Mouse (Mus musculus) limb, embryonic 14.5 days (tissue): ENCODE results near the gene Vps33b. TPM values are rescaled to one million over a fixed set of nuclear protein-coding genes. Genes with fewer than 3 reads are reported as not detected.

Experiments
- ATAC-seq: fragments of 200-750 bp; cut with Nextera tagmentation; 2 replicates; pipeline ENCODE4 v1.8.0; 2017; ENCODE audit warnings: low read depth, moderate number of reproducible peaks, moderate TSS enrichment; ENCODE audit not compliant: low FRiP score
- DNase-seq: peaks from one replicate; pipeline ENCODE4 v3.0.0-alpha.2; 2015; ENCODE audit warnings: low spot score
- H3K27ac ChIP-seq: fragments of 300-500 bp; sonication (generic); replicated peaks from 2 replicates; pipeline ENCODE4 v1.5.1; 2014; ENCODE audit warnings: low read depth, mild to moderate bottlenecking, low read length, moderate library complexity, mixed read lengths
- H3K27me3 ChIP-seq: fragments of 300-500 bp; sonication (generic); 2 replicates; pipeline ENCODE4 v1.6.1; 2014; ENCODE audit warnings: low read length, mixed read lengths; ENCODE audit not compliant: control insufficient read depth, insufficient read depth
- H3K36me3 ChIP-seq: fragments of 300-500 bp; sonication (generic); 2 replicates; pipeline ENCODE4 v1.6.1; 2014; ENCODE audit warnings: mild to moderate bottlenecking, low read length, moderate library complexity, mixed read lengths; ENCODE audit not compliant: control insufficient read depth, insufficient read depth
- H3K4me1 ChIP-seq: fragments of 300-500 bp; sonication (generic); 2 replicates; pipeline ENCODE4 v1.6.1; 2014; ENCODE audit warnings: antibody characterized with exemption, low read length, mixed read lengths; ENCODE audit not compliant: control insufficient read depth, insufficient read depth
- H3K4me2 ChIP-seq: fragments of 300-500 bp; sonication (generic); replicated peaks from 2 replicates; pipeline ENCODE4 v1.6.1; 2014; ENCODE audit warnings: low read depth, mild to moderate bottlenecking, low read length, moderate library complexity; ENCODE audit not compliant: severe bottlenecking
- H3K4me3 ChIP-seq: fragments of 300-500 bp; sonication (generic); replicated peaks from 2 replicates; pipeline ENCODE4 v1.5.1; 2014; ENCODE audit warnings: low read length
- H3K9ac ChIP-seq: fragments of 300-500 bp; sonication (generic); 2 replicates; pipeline ENCODE4 v1.6.1; 2014; ENCODE audit warnings: mild to moderate bottlenecking, low read depth, low read length, moderate library complexity; ENCODE audit not compliant: severe bottlenecking
- H3K9me3 ChIP-seq: fragments of 300-500 bp; sonication (generic); 2 replicates; pipeline ENCODE4 v1.6.1; 2016; ENCODE audit warnings: low read length; ENCODE audit not compliant: control insufficient read depth
- POLR2A ChIP-seq: fragments of 200-500 bp; IDR thresholded peaks from 2 replicates; pipeline ENCODE4 v1.8.0; 2012; ENCODE audit warnings: inconsistent platforms, mild to moderate bottlenecking, moderate library complexity, borderline replicate concordance; ENCODE audit not compliant: insufficient read depth, insufficient read length; ENCODE audit errors: extremely low read depth
- WGBS: fragments of 180-500 bp; shearing (Covaris S2); extraction: QIAGEN DNeasy Blood & Tissue Kit; methylation state at CpG from one replicate; pipeline ENCODE4 v1.1.7; 2014; 5-methylcytosine and 5-hydroxymethylcytosine counted together
- polyA plus RNA-seq, 2 experiments: library from polyadenylated mRNA; depleted of rRNA in 1 of 2; stranded (reverse) in 1 of 2; unstranded in 1 of 2; fragments of >200 nt; fragmentation: Nextera tagmentation in 1 of 2; extraction: Ambion mirVana in 1 of 2; gene quantifications; 2 replicates each; pipeline versions ENCODE4 v1.2.1 to v1.2.3; 2012 to 2014

The Vps33b gene
- polyA plus RNA-seq, 2 experiments = 8.6 to 17.0 TPM

DNA sequence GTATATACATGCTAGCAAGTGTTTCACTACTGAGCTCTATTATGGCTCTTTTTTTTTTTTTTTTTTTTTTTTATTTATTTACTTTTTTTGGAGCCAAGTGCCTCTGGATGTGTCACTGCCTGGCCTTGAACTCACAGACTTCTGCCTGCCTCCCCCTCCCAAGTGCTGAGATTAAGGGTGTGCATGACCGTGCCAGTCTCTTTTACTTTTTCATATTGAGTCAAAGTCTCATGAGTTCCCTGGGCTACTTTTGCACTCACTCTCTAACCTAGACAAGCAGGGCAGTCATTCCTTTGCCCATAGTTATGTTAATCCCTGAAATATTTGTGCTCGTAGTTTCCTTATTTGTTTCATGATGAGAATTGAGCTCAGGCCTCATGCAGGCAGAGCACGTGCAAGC, 12.2 kb downstream of the Vps33b start:
- Histone ChIP-seq H3K9ac (no peak overlapping the region), H3K27ac (no peak overlapping the region), H3K27me3 (no peaks in the 10 kb centered on the region), H3K36me3 (peaks cover 73% of the 10 kb centered on the region), H3K9me3 (no peaks in the 10 kb centered on the region), H3K4me1 (no peaks in the 10 kb centered on the region), H3K4me2 (no peak overlapping the region), H3K4me3 (no peak overlapping the region)
- 84% methylated on average over 3 of the region's 3 CpGs for WGBS
- DNase-seq (no peak), ATAC-seq (no peak)
- no peak for TF ChIP-seq POLR2A

- 86% methylated on average over 3 of the region's 3 CpGs for WGBS
Observed at GRCm38 (mm10) chr7:80283226-80283918, 13.9 kb downstream of the Vps33b start.

DNA sequence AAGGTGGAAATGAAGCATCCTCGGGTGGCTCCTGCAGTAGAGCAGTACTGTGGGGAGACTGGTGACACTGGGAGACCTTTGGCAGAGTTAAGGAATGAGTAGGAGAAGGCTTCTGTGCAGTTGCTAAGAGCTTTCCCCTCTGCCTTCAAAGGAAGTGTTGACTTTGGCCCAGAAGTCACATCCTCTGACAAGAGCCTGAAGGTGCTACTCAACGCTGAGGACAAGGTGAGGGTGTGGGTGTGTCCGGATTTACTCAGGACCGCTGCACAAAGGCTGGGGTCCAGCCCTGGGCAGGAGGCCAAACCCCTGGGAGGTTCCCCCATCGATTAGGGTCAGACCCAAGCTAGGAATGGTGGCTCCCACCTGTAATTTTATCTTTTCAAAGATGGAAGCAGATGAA, 14.9 kb downstream of the Vps33b start:
- H3K27ac ChIP-seq = no peak overlapping the region
- no peaks in the 10 kb centered on the region for H3K9me3 ChIP-seq
- no peak for ATAC-seq
- 90% methylated on average over 5 of the region's 5 CpGs for WGBS
- H3K9ac ChIP-seq = no peak overlapping the region
- no peak for DNase-seq
- no peak for TF ChIP-seq POLR2A
- H3K4me3 ChIP-seq = no peak overlapping the region
- H3K36me3 ChIP-seq = peaks cover 75% of the 10 kb centered on the region
- no peaks in the 10 kb centered on the region for H3K27me3 ChIP-seq
- H3K4me2 ChIP-seq = no peak overlapping the region
- H3K4me1 ChIP-seq = no peaks in the 10 kb centered on the region

More at GRCm38 (mm10) chr7:80283226-80283918, 13.9 kb downstream of the Vps33b start:
- ATAC-seq (no peak), DNase-seq (no peak)
- no peaks in the 10 kb centered on the region for H3K27me3 ChIP-seq
- no peak overlapping the region for H3K27ac ChIP-seq
- no peak overlapping the region for H3K9ac ChIP-seq
- peaks cover 76% of the 10 kb centered on the region for H3K36me3 ChIP-seq
- H3K4me1 ChIP-seq = no peaks in the 10 kb centered on the region
- no peak for TF ChIP-seq POLR2A
- H3K4me2 ChIP-seq = no peak overlapping the region
- no peak overlapping the region for H3K4me3 ChIP-seq
- H3K9me3 ChIP-seq = no peaks in the 10 kb centered on the region

DNA sequence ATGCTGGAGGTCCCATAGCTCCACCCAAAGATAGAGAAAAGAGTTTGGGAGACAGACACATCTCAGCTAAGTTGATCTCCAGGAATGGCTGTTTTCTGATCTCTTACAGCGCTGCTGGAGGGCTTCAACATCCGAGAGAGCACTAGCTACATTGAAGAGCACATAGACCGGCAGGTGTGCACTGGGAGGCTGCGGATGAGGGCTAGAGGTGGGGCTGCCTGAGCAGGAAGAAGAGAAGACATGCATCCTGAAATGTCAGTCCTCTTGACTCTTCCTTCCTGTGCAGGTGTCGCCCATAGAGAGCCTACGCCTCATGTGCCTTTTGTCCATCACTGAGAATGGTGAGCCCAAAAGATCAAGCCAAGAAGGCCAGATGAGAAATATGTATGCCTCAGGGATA, 16.3 kb downstream of the Vps33b start:
- H3K36me3 ChIP-seq = peaks cover 79% of the 10 kb centered on the region
- H3K4me1 ChIP-seq = no peaks in the 10 kb centered on the region
- DNase-seq = no peak
- TF ChIP-seq POLR2A = no peak
- WGBS = 92% methylated on average over 6 of the region's 6 CpGs
- H3K4me2 ChIP-seq = no peak overlapping the region
- no peak overlapping the region for H3K9ac ChIP-seq
- no peak overlapping the region for H3K27ac ChIP-seq
- no peak overlapping the region for H3K4me3 ChIP-seq
- H3K9me3 ChIP-seq = no peaks in the 10 kb centered on the region
- H3K27me3 ChIP-seq = no peaks in the 10 kb centered on the region
- ATAC-seq = no peak

DNA sequence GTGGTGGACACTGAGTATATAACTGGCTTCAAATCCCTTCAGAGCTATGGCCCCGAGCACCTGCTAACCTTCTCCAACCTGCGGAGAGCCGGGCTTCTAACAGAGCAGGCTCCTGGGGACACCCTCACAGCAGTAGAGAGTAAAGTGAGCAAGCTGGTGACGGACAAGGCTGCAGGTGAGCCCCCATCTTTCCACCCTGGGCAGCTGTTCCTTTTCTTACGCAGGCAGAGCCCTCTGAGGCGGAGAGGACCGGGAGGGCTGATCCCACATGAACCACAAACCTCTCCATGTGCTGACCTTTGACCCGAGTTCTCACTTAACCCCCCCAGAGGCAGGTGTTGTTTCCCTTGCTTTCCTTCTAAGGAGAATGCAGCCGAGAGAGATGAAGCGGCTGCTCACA, 18.3 kb downstream of the Vps33b start:
- TF ChIP-seq POLR2A = no peak
- WGBS = 76% methylated on average over 10 of the region's 10 CpGs
- no peak for ATAC-seq
- Histone ChIP-seq H3K36me3 (peaks cover 87% of the 10 kb centered on the region), H3K4me2 (no peak overlapping the region), H3K27ac (no peak overlapping the region), H3K4me1 (no peaks in the 10 kb centered on the region), H3K4me3 (no peak overlapping the region), H3K27me3 (no peaks in the 10 kb centered on the region), H3K9me3 (no peaks in the 10 kb centered on the region), H3K9ac (no peak overlapping the region)
- no peak for DNase-seq
